Mouse (Mus musculus): ENCODE results near the gene Galnt18.

Galnt18 gene

DNA sequence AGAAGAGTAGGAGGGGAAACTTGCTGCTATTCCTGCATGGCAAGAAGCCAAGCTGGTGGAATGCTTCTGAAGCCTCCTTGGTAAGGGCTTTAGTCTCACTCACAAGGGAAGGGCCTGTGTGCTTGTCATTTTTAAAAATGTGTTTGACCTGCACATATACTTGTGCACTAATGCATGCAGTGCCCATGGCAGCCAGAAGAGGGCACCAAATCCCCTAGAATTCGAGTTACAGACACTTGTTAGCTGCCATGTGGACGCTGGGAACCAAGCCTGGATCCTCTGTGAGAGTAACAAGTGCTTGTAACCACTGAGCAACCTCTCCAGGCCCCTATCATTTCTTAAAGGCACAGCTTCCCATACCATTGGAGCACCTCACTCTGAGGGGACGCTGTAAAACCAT, 219.7 kb downstream of the Galnt18 start:
- DNase-seq (ENCODE audit: low spot score) = no peak

DNA sequence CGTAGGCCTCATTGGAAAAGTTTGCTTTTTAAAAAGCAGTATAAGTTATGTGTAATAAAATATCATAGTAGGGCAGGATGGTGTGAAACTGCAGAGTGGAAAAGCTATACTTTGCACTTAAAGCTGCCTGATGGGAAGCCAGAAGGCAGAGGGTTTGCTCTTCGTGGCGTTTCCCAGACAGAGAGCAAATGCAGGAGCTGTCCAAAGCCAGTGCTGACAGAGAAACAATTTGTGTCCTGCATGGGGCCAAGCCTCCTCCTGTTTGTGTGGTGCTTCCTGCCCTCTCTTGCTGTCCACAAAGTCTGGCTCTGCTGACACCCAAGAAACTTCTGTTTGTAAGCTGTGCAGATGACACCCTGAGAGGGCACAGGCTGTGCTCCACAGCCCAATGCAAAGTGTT, 220.8 kb downstream of the Galnt18 start:
- no peak for DNase-seq (ENCODE audit: low spot score)

DNA sequence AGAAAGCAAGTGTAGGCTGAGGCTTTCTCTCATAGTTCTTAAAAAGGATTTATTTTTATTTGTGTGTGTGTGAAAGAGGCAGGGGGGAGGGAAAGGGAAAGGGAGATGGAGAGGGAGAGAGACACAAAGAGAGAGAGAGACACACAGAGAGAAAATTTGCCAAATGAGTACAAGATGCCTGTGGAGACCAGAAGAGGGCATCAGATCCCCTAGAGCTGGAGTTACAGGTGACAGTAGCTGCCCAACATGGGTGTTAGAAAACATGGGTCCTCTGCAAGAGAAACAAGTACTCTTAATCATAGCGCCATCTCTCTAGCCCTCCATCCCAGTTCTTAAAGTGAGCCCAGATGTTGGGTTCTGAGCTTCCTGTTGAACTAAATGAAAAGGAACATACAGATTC, 228.8 kb downstream of the Galnt18 start:
- DNase-seq (ENCODE audit: low spot score) = no peak

DNA sequence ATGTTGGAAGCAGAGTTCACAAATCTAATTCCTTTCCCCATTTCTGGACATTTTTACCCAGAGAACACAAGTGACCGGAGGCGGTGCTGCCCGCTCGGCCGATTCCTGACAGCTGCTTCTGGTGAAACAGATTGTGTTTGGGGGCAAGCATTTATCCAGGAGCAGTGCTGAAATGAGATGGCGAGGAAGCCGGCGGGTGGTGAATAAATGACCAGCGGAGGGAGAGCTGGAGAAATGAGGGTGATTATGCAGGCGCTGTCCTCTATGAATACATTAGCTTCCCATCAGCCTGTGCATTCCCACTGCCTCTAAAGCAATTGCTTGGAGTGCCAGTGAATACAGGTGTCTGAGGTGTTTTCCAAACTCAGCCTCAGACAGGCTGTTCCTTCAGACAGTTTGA, 232.7 kb downstream of the Galnt18 start:
- peak; percentile 22 for DNase-seq (ENCODE audit: low spot score)

DNA sequence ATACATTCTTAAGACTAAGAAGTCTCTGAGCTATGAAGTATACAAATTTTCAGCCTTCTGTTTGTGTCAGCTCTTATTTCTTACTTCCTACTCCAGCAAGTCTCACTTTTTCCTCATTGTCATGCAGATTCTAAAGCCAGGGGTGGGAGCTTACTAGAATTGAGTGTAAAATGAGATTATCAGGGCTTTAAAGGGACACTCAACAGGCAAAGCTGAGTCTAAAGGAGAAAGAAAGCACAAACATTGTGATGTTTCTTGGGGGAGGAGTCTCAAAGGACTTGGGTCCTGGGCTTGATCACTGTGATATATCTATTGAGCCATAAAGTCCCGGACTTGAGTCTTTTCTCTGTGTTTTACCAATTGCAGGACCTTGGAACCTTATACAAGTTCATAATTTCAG, 234.2 kb downstream of the Galnt18 start:
- no peak for DNase-seq (ENCODE audit: low spot score)

DNA sequence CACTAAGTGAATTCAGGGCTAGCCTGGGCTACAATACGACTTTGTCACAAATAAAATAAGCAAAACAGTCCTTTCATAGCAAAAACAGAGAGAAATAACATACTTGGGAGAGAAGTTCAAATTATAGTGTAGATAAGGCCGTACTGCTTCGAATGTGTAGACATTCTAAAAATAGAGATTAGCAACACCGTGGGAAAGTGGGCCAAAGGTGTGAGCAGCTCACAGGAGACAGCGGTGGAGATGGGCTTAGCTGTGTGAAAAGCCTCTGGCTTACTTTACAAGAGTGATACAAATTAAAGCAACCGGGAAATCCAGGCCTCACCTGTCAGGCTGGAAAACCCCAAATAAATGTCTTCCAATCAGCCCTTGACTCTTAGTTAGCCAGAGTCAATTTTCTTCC, 241.8 kb downstream of the Galnt18 start:
- no peak for DNase-seq (ENCODE audit: low spot score)

DNA sequence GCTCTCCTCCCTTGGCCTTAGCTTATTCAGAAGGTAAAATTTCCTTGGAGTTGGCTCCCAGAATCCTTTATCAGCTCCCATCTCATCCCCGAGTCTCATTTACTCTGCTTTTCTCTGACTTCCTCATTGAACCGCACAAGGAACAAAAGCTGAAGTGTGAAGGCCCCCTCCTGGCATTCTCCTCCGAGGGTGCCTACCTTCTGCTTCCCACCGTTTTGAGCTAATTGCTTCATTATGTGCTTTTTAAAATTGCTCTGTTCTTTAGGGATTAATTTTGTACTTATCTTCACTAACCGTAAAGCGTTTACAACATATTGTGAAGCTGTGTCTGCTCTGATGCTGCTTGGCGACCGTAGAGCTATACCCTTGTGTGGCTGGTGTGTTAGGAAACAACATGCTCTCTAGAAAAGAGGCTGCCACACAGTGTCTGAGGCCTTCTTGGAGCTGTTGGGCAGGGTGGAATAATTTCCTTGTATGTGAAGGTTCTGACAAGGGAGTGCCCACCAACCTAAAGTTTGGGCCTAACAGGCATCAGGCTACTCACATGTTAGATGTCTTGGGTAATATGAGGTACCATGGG, 244.9 kb downstream of the Galnt18 start:
- no peak for DNase-seq (ENCODE audit: low spot score)

DNA sequence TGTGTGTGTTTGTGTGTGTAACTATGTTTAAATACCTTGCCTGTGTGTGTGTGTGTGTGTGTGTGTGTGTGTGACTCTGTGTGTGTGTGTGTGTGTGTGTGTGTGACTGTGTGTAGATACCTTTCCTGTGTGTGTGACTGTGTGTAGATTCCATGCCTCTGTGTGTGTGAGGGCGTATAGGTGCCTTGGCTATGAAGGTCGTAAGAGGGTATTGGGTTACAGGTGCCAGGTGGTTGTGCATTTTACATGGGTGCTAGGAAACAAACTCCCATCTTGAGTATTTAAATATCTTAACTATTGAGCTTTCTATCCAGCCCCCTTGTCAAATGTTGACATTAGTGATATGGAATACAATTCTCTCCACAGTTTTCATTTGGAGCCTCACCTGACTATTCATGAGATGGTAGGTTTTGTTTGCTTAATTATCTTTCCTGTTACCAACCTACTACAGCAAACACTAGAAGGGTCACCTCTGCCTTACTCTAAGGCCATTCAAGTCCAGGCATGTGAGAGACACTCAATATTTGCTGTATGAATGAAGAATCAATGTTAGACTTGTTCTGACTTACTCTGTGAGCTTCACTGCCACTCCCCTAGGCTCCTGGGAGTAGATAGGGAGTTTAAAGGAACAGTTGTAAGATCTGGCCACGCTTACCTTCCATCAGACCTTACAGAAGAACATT, 250.7 kb downstream of the Galnt18 start:
- no peak for DNase-seq (ENCODE audit: low spot score)

DNA sequence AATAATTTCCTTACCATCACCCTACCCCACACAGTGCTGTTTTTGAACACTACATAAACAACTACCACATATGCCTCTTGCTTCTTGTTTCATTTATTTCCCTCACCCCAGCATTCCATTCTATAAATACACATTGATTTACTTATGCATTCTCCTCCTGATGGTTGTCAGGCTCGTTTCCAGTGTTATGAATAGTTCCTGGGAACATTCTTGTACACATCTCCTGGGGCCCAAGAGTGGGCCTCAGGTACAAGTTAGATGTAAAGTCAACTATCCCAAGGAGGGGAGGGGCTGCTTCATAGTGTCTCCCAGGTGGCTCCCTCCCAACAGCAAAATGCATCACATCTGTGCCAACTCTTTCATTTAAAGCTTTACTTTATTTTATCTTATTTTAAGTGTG, 251.3 kb downstream of the Galnt18 start:
- DNase-seq (ENCODE audit: low spot score) = no peak

DNA sequence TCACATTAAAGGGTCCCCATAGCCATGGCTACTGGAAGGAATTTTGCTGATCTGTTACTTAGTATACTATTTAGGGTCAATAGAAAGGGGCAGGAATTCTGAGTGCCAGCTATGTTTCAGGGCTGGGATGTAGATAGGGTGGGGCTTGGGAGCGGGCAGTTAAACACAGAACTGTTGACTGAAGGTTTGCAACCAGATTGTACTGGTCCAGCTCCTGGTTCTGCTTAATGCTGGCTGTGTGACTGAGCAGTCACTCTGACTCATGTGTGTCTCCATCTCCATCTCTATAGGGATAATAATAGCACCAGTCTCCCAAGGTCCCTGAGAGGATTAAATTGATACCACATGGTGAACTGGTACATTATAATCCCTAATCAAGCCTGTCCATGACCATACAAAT, 258.9 kb downstream of the Galnt18 start:
- DNase-seq (ENCODE audit: low spot score) = no peak

DNA sequence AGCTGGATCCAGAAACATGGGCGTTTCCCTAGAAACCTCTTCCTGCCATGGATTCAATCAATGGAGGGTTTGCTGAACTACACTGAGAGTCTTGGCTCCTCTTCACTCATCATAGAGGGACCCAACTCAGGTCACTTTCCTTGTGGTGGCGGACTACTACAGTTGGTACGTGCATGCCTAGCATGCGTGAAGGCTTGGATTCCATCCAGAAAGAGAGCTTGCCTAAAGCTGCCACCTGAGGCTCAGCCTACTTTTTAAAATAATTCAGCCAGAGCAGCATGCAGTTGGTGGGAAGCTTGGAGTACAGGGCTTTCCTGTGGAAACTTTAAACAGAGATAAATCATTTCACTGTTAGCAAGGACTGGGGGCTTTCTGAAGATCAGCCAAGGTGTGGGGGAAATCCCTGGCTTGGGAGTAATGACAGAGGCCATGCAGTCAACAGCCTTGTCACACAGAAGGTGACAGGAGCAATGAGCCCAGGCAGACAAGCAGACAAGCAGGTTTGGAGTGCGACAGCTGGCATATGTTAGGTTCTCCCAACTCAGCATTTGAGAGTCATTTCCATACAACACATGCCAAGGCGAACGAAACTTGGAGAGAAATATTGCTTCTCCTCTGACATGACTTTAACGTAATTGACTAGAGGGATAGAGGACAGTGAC, 261.1 kb downstream of the Galnt18 start:
- DNase-seq (ENCODE audit: low spot score) = no peak

DNA sequence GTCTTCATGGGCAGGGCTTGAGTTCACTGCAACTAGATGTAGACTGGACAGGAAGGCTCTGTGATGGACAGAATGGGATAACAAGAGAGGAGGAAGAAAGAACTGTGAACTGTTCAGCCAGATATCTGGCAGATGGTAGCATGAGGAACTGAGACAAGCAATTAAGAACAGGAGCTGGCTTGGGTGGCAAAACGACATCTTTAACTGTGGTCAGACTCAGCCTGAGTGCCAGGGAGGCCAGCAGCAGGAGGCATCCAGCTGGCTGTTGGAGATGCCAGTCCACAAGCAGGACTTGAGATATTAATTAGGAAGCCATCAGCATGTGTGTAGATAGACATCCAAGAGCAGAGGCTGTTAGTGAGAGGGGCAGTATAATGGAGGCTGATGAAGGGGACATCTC, 262.9 kb downstream of the Galnt18 start:
- no peak for DNase-seq (ENCODE audit: low spot score)

DNA sequence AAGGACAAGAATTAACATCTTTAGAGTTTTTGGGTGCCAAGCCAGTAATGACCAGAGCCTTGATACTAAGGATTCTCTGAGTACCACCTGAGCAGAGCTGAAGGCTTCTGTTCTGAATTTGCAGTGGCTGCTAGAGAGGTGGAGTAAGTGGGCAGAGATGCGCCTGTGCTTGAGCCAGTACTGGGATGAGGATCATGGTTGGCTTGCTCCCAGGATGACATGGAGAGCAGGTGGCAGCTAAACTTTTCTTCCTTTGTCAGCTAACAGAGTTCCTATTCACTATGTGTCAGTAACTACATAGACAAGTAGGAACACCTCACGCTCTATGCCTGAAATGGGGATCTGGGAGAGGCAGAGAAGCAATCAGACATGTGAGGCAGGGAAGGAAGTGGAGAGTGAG, 264.3 kb downstream of the Galnt18 start:
- no peak for DNase-seq (ENCODE audit: low spot score)

DNA sequence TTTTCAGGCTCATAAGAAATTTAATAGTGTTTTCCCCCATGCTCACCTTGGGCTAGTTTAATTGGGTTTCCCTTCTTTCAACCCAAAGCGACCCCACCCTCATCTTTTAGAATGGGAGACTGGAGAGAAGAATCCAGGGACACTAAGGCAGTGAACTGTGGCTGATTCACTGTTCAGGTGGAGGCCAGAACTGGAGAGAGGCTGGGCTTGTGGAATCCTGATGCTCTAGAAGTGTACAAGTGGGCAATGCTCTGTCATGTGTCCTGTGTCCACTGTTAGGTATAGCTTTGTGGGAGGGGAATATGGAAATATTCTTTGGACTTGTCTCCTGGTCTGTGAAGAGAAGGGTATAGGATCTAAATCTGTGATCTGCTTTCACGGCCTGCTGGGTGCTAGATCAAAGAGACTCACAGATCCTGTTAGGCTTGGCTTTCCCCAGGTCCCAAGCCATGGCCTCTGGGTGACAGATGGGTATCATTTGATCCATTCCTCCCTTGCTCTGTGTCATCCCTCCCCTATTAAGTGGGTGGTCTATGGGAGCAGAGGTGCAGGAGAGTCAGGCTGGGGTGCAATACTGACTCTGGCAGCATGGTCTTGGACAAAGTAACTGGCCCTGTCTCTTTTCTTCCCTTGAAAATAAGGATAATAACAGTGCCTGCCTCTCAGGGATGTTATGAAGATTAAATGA, 270.5 kb downstream of the Galnt18 start:
- no peak for DNase-seq (ENCODE audit: low spot score)

DNA sequence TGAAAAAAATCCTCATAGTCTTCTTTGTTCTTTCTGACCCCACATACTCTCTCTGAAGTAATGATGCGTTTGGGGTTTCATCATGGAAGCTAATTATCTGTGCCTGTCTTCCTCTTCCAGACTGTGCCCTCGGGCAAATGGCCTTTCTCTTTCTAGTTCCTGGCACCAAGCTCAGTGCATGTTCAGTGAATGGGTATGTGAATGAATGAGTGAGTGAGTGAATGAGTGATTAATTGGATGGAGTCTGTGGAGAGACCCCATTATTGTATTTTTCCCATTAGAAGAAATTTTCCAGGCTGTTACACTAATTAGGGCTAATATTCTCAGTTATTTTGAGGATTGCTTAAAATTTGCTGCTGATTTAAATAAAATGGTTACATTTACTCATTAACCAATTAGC, 279.2 kb downstream of the Galnt18 start:
- DNase-seq (ENCODE audit: low spot score) = no peak

DNA sequence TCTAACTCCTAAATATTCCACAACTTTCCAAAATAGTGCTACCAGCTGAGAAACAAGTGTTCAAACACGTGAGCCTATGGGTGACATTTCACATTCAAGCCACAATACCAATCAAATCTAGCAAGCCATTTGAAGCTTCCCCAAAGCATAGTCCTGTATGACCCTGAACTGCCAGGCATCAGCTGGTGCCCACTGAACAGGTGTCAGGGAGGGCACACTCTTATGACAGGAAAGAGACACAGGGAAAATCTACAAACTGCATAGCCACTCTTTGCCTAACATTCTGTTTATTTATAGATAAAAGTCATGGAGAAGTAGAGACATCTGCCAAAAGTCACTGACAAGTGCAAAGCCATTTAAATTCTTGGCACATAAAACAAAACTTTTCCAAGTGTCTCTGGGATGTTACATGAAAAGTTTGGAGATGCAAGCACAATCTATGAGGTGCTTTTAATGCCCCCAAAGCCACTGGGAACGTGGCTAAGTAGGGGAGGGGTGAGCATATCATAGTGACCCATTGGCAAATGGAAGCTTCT, 280.5 kb downstream of the Galnt18 start:
- DNase-seq (ENCODE audit: low spot score) = no peak

DNA sequence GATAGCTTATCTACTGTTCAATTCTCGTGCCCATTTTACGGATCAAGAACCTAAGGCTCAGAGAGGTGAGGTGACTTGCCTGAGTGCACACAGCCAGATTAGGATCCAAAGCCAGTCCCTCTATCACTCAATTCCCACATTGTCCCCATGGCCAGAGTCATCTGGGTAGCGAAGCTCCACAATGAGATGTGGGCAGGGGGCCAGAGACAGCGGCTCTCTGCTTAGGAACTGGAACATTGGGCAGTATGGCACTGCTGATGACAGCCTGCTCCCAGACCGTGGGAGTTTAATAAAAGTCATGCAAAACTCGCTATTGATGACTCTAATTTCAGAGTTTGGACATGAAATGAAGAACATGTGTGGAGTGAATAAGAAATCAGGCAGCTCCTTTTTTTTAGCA, 282.6 kb downstream of the Galnt18 start:
- no peak for DNase-seq (ENCODE audit: low spot score)

DNA sequence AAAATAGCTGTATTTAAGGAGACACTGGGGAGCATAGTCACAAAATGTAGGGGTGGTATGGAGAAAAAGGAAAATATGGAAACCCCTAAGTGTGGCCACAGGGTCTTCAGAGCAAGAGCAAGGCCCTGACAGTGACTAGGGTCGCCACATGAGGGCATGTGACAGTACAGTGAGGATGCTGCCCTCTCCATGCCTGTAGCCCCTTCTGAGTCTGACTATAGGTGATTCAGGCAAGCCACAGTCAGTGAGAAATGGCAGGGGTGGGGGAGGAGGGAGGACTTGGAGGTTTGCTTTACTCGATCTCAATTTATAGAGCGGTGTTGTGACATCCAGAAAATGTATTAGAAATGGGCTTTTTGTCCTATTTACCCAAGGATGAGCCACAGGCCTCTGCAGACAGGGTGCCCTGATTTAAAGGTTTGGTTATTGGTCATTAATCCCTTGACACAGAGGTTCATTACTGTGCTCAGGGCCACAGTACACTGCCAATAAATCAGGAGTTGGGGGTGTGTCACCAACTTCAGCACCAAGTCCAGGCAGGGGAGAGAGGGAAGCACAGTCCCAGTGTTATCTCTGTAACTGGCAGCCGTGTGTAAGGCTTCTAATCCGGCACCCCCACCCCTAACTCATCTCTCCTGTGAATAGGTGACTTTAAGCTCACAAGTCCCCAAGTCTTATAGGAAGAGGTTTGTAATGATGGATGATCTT, 287.4 kb downstream of the Galnt18 start:
- no peak for DNase-seq (ENCODE audit: low spot score)

DNA sequence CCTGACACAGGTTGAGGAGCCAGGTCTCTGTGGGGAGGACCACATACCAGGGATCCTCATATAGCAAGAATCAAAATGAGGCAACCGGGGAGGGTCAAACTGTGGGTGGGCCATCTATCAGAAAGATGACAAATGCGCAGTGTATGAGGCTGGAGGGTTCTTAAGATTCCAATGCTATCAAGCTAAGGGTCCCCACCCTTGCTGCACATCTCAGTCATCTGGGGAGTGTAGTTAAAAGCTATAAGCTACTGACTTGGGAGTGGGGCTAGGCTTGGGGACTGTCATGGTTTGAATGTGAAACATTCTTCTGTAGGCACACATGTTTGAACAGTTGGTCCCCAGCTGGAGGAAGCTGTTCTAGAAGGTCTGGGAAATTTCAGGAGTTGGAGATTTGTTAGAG, 288.2 kb downstream of the Galnt18 start:
- no peak for DNase-seq (ENCODE audit: low spot score)

DNA sequence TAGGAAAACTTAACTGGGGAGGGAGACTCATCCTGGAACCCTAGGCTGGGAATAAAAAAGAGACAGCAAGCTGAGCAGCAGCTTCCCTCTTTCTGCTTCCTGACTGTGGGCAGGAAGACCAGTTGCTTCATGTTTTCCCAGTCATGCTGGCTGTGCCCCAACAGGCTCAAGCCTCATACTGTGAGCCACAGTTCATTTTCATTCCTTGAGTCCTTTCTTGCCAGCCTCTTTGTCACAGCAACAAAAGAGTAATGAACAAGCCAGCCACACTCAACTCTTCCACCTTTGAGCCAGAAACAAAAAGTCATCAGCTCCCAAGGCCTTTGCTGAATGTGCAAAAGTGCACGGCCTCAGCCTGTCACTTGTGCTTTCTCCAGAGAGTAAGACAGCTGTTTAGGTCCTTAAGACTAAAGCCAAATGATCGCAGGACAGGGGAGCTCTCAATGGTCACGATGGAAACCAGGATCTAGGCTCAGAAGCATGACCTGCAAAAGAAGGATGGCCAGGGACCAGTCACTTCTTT, 292.9 kb downstream of the Galnt18 start:
- no peak for DNase-seq (ENCODE audit: low spot score)

DNA sequence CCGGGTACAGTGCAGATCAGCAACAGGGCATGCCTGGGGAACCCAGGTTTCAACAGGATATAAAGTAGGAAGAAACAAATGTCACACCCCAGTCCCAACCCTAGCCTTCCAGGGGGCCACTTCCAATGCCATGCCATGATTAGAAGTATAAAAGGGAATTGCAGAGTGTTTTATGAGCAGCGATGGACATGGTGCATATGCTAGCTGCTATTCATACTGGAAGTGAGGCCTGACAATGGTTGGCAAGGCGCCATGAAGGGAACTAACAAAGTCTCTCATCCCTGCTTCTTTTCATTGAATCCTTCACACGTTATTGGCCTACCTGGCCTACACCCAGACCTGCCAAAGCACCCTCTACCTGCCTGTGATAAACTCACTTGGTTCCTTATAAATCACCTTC, 295.9 kb downstream of the Galnt18 start:
- DNase-seq (ENCODE audit: low spot score) = no peak

DNA sequence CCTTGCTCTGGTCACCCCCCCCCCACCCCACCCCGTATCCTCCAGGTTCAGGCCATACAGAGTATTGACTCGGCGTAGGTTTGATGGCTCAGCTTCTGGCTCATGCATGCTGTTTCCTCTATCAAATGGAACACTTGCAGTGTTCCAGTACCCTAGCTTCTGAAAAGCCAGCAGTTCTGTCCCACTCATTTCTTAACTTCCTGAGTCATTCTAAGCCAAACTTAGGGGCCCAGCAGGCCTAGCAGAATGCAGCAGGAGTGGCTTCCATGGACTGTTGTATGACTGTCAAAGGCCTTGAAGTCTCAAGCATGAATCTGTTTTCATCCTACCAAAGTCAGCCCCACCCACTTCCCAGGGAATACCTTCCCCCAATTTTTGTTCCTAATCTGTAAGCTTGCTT, 296.5 kb downstream of the Galnt18 start:
- no peak for DNase-seq (ENCODE audit: low spot score)

Measured in retina, embryonic 14.5 days (tissue).